Mouse (Mus musculus) lung, adult 2 months (tissue): ENCODE results near the gene Zscan25.

Source experiments
- CTCF ChIP-seq: fragments of 200-500 bp; IDR thresholded peaks from 2 replicates; pipeline ENCODE4 v1.5.1; 2011; ENCODE audit warnings: mild to moderate bottlenecking, low read length, control low read depth; ENCODE audit not compliant: insufficient read depth
- POLR2A ChIP-seq: fragments of 200-500 bp; IDR thresholded peaks from 2 replicates; pipeline ENCODE4 v1.6.1; 2011; ENCODE audit warnings: low read depth, mild to moderate bottlenecking, control low read depth, low read length, borderline replicate concordance; ENCODE audit errors: extremely low read depth

GRCm38 (mm10) chr5:145249520-145249919 lies 30.8 kb upstream of the Zscan25 start:
- TF ChIP-seq CTCF = no peak
- no peak for TF ChIP-seq POLR2A
